Mouse (Mus musculus) heart, postnatal 0 days (tissue): ENCODE data around the gene Reep1. TPM values are rescaled to one million over a fixed set of nuclear protein-coding genes. Genes with fewer than 3 reads are reported as not detected.
"Not testable (repeated sequence)": the region's sequence is repeated elsewhere in the genome, so short reads cannot be mapped to it uniquely, and the experiment has no call there.

Experiments
- ATAC-seq: fragments of 200-750 bp; cut with Nextera tagmentation; 2 replicates; pipeline ENCODE4 v1.8.0; 2017; ENCODE audit warnings: low read depth, moderate number of reproducible peaks, moderate library complexity; ENCODE audit not compliant: insufficient read depth
- DNase-seq: peaks from one replicate; pipeline ENCODE4 v3.0.0-alpha.2; 2016; ENCODE audit warnings: low spot score
- H3K27ac ChIP-seq: fragments of 300-500 bp; sonication (generic); 2 replicates; pipeline ENCODE4 v1.5.1; 2014; ENCODE audit warnings: low read depth, mild to moderate bottlenecking
- H3K27me3 ChIP-seq: fragments of 300-500 bp; sonication (generic); 2 replicates; pipeline ENCODE4 v1.6.1; 2014; ENCODE audit warnings: low read length, mixed read lengths; ENCODE audit not compliant: control insufficient read depth, insufficient read depth
- H3K36me3 ChIP-seq: fragments of 300-500 bp; sonication (generic); replicated peaks from 2 replicates; pipeline ENCODE4 v1.6.1; 2014; ENCODE audit warnings: low read length, mixed read lengths; ENCODE audit not compliant: control insufficient read depth, insufficient read depth
- H3K4me1 ChIP-seq: fragments of 300-500 bp; sonication (generic); 2 replicates; pipeline ENCODE4 v1.6.1; 2014; ENCODE audit warnings: antibody characterized with exemption; ENCODE audit not compliant: control insufficient read depth, insufficient read depth
- H3K4me2 ChIP-seq: fragments of 300-500 bp; sonication (generic); 2 replicates; pipeline ENCODE4 v1.6.1; 2014; ENCODE audit warnings: low read depth, mild to moderate bottlenecking, low read length, moderate library complexity
- H3K4me3 ChIP-seq: fragments of 300-500 bp; sonication (generic); 2 replicates; pipeline ENCODE4 v1.5.1; 2014; ENCODE audit warnings: low read depth, low read length
- H3K9ac ChIP-seq: fragments of 300-500 bp; sonication (generic); replicated peaks from 2 replicates; pipeline ENCODE4 v1.6.1; 2014; ENCODE audit warnings: low read depth, low read length, mixed read lengths
- H3K9me3 ChIP-seq: fragments of 300-500 bp; sonication (generic); replicated peaks from 2 replicates; pipeline ENCODE4 v1.6.1; 2016; ENCODE audit warnings: low read length; ENCODE audit not compliant: control insufficient read depth
- CTCF ChIP-seq: IDR thresholded peaks from 2 replicates; pipeline ENCODE4 v1.5.1; 2016; ENCODE audit warnings: antibody characterized with exemption, control low read depth, low read depth
- EP300 ChIP-seq: IDR thresholded peaks from 2 replicates; pipeline ENCODE4 v1.6.1; 2016; ENCODE audit warnings: antibody characterized with exemption, low read depth
- WGBS: fragments of 180-500 bp; shearing (Covaris S2); extraction: QIAGEN DNeasy Blood & Tissue Kit; methylation state at CpG from one replicate; pipeline ENCODE4 v1.1.7; 2014; 5-methylcytosine and 5-hydroxymethylcytosine counted together
- polyA plus RNA-seq: library from polyadenylated mRNA; unstranded; fragments of >200 nt; fragmentation: Nextera tagmentation; extraction: Ambion mirVana; gene quantifications from 2 replicates; pipeline ENCODE4 v1.2.1, GENCODE M21; 2015
- total RNA-seq: library from RNA; depleted of rRNA; stranded (reverse); fragments of >200 nt; gene quantifications from 2 replicates; pipeline ENCODE4 v1.2.3, GENCODE M21; 2014; ENCODE audit warnings: low replicate concordance; rRNA removed

Gene Reep1
- total and polyA plus RNA-seq, 2 experiments from 2014 or later: 11.4 to 32.1 TPM

DNA sequence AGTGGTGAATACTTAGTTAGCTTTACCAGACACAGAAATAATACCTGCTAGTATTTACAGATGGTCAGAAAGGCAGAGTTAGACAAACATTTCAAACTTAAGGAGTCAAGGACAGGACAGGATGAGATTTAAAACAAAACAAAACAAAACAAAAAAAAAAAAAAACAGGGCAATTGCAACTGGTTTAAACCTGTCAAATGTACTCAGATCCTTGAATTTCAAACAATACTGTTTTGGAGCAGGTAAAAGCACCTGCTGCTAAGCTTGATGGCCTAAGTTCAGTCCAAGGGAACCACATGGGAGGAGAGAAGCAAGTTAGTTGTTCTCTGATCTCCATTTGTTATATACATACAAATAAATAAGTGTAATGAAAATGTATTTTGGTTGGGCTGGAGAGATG, 132.5 kb downstream of the Reep1 start:
- H3K4me1 ChIP-seq: no peaks in the 10 kb centered on the region
- H3K9me3 ChIP-seq: no peaks in the 10 kb centered on the region
- no peak for ATAC-seq
- TF ChIP-seq CTCF: no peak
- TF ChIP-seq EP300: no peak
- H3K4me3 ChIP-seq: no peak overlapping the region
- no peak overlapping the region for H3K4me2 ChIP-seq
- DNase-seq: no peak
- no peaks in the 10 kb centered on the region for H3K27me3 ChIP-seq
- no peak overlapping the region for H3K9ac ChIP-seq
- no peak overlapping the region for H3K27ac ChIP-seq
- H3K36me3 ChIP-seq: 0 out of 2 replicates have a peak, but pooled peaks cover 8% of the 10 kb centered on the region

DNA sequence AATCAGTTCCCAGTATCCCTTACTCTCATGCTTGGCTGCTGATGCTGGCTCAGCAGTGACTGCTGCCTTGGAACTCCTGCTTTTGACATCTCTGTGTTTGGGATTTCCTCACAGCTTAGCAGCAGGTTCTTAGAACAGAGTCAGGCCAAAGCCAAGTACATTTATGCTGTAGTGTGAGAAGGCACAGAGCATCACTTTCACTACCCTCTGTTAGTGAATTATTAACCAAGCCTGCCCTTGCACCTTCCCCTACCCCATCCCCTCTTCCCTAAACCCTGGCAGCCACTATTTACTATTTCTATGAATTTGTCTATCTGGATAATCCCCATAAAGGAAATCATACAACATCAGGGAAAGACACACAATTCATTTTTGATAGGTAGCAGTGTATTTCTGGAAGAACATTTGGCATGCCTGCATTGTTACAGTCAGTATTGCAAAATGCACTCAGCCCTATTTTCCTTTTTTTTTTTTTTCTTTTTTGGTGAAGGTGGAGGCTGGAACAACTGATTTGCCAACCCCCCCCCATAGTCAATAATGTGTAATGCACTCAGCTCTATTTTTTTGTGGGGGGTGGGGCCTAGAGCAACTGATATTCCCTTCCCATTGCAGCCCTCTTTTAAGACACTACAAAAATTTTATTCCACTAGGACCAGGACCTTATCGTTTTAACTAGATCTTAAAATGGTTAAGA, 133.4 kb downstream of the Reep1 start:
- no peak overlapping the region for H3K27ac ChIP-seq
- H3K4me1 ChIP-seq: no peaks in the 10 kb centered on the region
- no peaks in the 10 kb centered on the region for H3K27me3 ChIP-seq
- peaks cover 16% of the 10 kb centered on the region; the same call in 1 of the 2 replicates for H3K36me3 ChIP-seq
- WGBS: 95% methylated on average over 1 of the region's 1 CpGs
- H3K4me3 ChIP-seq: no peak overlapping the region
- H3K9me3 ChIP-seq: no peaks in the 10 kb centered on the region
- H3K9ac ChIP-seq: no peak overlapping the region
- DNase-seq (no peak), ATAC-seq (no peak)
- TF ChIP-seq CTCF: no peak
- TF ChIP-seq EP300: no peak
- no peak overlapping the region for H3K4me2 ChIP-seq

DNA sequence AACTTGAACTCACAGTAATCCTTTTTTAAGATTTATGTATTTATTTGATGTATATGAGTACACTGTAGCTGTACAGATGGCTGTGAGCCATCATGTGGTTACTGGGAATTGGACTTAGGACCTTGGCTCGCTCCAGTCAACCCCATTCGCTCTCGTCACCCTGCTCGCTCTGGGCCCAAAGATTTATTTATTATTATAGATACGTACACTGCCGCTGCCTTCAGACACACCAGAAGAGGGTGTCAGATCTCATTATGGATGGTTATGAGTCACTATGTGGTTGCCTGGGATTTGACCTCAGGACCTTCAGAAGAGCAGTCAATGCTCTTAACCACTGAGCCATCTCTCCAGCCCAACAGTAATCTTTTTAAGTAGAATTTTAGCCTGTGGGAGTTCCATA, 139.5 kb downstream of the Reep1 start:
- not testable (repeated sequence) for H3K4me3 ChIP-seq, H3K9me3 ChIP-seq, ATAC-seq, H3K27me3 ChIP-seq, DNase-seq, H3K27ac ChIP-seq, H3K4me1 ChIP-seq, H3K4me2 ChIP-seq, H3K9ac ChIP-seq
- peaks cover 44% of the 10 kb centered on the region for H3K36me3 ChIP-seq
- 97% methylated on average over 6 of the region's 6 CpGs for WGBS

Other genes with a start within 250 kb of the Reep1 start
- gene Rnf103, start 213.7 kb upstream of the Reep1 start, total RNA-seq: 17.3 and 33.7 TPM in 2 replicates
- 14.5 and 14.9 TPM in 2 replicates for gene Rnf103, start 213.7 kb upstream of the Reep1 start, polyA plus RNA-seq
- 46.1 and 51.7 TPM in 2 replicates for gene Chmp3, start 163.8 kb upstream of the Reep1 start, total RNA-seq
- gene Chmp3, start 163.8 kb upstream of the Reep1 start, polyA plus RNA-seq: 62.5 and 63.3 TPM in 2 replicates
- 35.3 and 50.9 TPM in 2 replicates for gene Kdm3a, start 74.6 kb upstream of the Reep1 start, total RNA-seq
- gene Kdm3a, start 74.6 kb upstream of the Reep1 start, polyA plus RNA-seq: 15.1 and 16.6 TPM in 2 replicates
- 8.9 and 13.2 TPM in 2 replicates for gene Mrpl35, start 119.4 kb downstream of the Reep1 start, total RNA-seq
- 91.3 and 92.1 TPM in 2 replicates for gene Mrpl35, start 119.4 kb downstream of the Reep1 start, polyA plus RNA-seq
- 504 and 545 TPM in 2 replicates for gene Immt, start 123.8 kb downstream of the Reep1 start, total RNA-seq
- gene Immt, start 123.8 kb downstream of the Reep1 start, polyA plus RNA-seq: 499 and 506 TPM in 2 replicates
- gene Ptcd3, start 201.2 kb downstream of the Reep1 start, total RNA-seq: 70.0 and 95.6 TPM in 2 replicates
- gene Ptcd3, start 201.2 kb downstream of the Reep1 start, polyA plus RNA-seq: 78.4 and 84.8 TPM in 2 replicates
- gene Polr1a, start 201.5 kb downstream of the Reep1 start, total RNA-seq: 26.2 and 32.0 TPM in 2 replicates
- 15.3 and 17.8 TPM in 2 replicates for gene Polr1a, start 201.5 kb downstream of the Reep1 start, polyA plus RNA-seq